ENCODE assay signal across 8 mouse cellular contexts in genomic region chr13:70233896-70234799, GRCm38 (mm10).
DNase-seq lines count a peak whose midpoint lies in the region; ATAC-seq lines count a peak whose summit lies in the region.

No protein-coding gene starts in this region.

- H3K4me2 ChIP-seq in forebrain, embryonic 13.5 days = peak overlapping the region; percentile 44

- DNase-seq in MN1 (ENCODE audit: low spot score) = peak; percentile 80
- DNase-seq in c-Kit-positive CD71-positive TER-119-positive erythroid progenitor cells, embryonic 14.5 days (ENCODE audit: low spot score) = peak; percentile 12
- peak; percentile 82 for DNase-seq in heart, postnatal 4 days
- peak; percentile 74 to 92 for DNase-seq in layer of hippocampus, adult 18-20 months (ENCODE audit: low spot score in 2 of 2)
- peak; percentile 15 to 33 for DNase-seq in lung, adult 18-20 months
- peak; percentile 91 for DNase-seq in retina, embryonic 14.5 days (ENCODE audit: low spot score)

- H3K27ac ChIP-seq in forebrain, embryonic 13.5 days = no peak overlapping the region

- no peaks in the 10 kb centered on the region for H3K9me3 ChIP-seq in forebrain, embryonic 13.5 days (replicated peaks)

- H3K4me3 ChIP-seq in forebrain, embryonic 13.5 days = no peak overlapping the region

- H3K27me3 ChIP-seq in forebrain, embryonic 13.5 days = peaks cover 7% of the 10 kb centered on the region; the same call in 1 of the 2 replicates

- 22% methylated on average over 22 of the region's 22 CpGs for WGBS in forebrain, embryonic 13.5 days

- ATAC-seq in forebrain, embryonic 13.5 days = peak; percentile 95
- no peak for ATAC-seq in erythroid progenitor cell, adult 5-6 weeks (replicated peaks; ENCODE audit: low FRiP score, poor library complexity, severe bottlenecking)

- H3K9ac ChIP-seq in forebrain, embryonic 13.5 days = no peak overlapping the region

- H3K36me3 ChIP-seq in forebrain, embryonic 13.5 days (ENCODE audit: poor library complexity, severe bottlenecking) = no peaks in the 10 kb centered on the region

- peaks cover 12% of the 10 kb centered on the region for H3K4me1 ChIP-seq in forebrain, embryonic 13.5 days

Comparison
In these comparisons a context has a peak if more than half of its experiments do, and no peak if none do; other contexts are left out.
1. DNase-seq: peak in every context shown above with its lines; median percentile 91 in retina, embryonic 14.5 days; 83 in layer of hippocampus, adult 18-20 months; 82 in heart, postnatal 4 days; 80 in MN1; 24 in lung, adult 18-20 months; 12 in c-Kit-positive CD71-positive TER-119-positive erythroid progenitor cells, embryonic 14.5 days.